Mouse (Mus musculus) spleen, adult 18-20 months (tissue): ENCODE results near the gene 1810010H24Rik.
"Not testable (repeated sequence)": the region's sequence is repeated elsewhere in the genome, so short reads cannot be mapped to it uniquely, and the experiment has no call there.

Experiments used
- DNase-seq, 2 experiments: peaks; one replicate each; pipeline ENCODE4 v3.0.0; 2022; ENCODE audit warnings: mixed read lengths in 2 of 2

The 1810010H24Rik gene

DNA sequence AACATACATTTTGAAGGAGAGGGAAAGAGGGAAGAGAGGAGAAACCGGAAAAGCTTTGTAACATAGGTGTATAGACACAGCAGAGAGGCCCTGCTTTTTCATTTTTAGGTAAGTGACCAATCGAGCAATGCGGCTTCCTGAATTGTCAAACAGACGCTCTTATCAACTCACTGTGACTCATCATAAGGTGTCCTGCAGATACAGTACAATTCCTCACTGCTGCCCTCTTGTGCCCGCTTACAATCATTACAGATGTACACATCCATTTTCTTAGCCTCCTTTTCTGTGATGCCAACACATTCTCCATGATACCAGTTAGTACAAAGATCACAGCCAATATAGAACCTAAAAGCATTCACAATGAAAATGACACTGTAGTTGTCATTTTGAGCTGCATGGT, 18.8 kb downstream of the 1810010H24Rik start:
- peak in 1 of 2 experiments; percentile 70 for DNase-seq

DNA sequence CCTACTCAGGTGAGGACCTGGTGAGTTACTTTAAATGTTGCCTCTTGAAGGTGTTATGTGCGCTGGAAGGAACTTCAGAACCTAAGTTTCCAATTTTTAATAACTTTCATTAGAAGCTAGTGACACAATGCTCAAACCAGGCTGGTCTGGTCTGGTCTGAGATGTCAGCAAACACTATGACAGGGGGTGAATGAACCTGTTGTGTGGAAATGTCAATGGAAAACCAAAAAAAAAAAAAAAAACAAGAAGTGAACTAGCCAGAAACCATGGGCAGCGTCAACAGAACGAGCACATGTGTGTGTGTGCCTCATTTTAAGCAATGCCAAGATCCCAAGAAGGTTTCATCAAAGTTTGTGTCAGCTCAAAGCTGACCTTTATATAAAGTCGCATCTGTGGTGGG, 20.1 kb downstream of the 1810010H24Rik start:
- DNase-seq: no peak

- no peak for DNase-seq
These were observed 21.5 kb downstream of the 1810010H24Rik start for GRCm38 (mm10) chr11:107046766-107047620.

- no peak for DNase-seq
These were observed 29.4 kb downstream of the 1810010H24Rik start for GRCm38 (mm10) chr11:107054870-107055269.

DNA sequence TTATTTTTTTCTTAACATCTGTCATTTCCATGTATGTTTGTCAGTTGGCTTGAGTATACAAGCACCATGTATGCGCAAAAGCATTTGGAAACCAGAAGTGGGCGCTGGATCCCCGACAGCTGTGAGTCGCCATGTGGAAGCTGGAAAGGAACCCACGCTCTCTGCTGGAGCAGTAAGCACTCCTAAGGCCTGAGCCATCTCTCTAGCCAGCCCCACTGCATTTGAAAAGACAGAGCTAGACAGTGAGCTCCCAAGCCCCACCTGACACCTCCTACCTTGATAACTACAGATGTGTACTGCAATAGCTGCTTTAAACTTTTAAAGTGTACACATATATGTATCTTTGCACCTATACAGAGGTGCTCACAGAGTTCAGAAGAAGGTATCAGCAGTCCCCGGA, 31.9 kb downstream of the 1810010H24Rik start:
- no peak for DNase-seq

- DNase-seq: not testable (repeated sequence)
These were observed 34.2 kb downstream of the 1810010H24Rik start for GRCm38 (mm10) chr11:107059634-107060033.

GRCm38 (mm10) chr11:107060941-107061340, 35.5 kb downstream of the 1810010H24Rik start:
- no peak for DNase-seq

DNA sequence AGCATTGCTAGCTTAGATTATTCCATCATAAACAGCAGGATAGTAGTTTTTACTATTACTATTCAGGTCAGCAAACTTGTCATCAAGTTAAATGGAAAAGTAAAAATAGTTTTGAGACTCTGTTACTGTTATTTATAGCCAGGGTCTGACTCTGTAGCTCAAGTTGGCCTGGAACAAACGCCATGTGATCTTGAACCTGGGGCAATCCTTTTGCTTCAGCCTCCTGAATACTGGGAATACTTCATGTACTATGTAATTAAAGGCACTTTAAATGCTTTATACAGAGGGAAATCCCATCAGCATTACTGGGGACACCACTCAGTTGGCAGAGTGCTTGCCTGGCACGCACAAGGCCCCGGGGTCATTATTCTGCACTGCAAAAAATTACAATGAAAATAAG, 37.6 kb downstream of the 1810010H24Rik start:
- no peak for DNase-seq

DNA sequence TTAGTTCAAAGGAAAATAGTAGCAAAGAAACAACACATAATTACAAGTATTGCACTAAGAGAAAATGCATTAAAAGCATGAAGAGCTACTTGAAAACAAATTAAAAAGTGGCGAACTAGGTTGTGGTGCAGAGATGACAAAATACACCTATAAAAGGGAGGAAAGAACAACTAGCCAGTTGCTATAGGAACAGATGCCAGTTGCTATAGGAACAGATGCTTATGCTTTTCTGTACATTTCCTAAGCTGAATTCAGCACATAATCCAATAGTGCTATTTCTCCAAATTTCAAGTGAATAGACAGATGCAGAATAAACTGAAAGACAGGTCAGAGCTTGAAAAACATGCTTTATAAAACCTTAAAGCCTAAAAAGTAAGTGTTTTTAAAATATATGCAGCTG, 39.1 kb downstream of the 1810010H24Rik start:
- DNase-seq: no peak

- DNase-seq: no peak
These were observed 39.8 kb downstream of the 1810010H24Rik start for GRCm38 (mm10) chr11:107065216-107065785.
